In the genomic region with DNA sequence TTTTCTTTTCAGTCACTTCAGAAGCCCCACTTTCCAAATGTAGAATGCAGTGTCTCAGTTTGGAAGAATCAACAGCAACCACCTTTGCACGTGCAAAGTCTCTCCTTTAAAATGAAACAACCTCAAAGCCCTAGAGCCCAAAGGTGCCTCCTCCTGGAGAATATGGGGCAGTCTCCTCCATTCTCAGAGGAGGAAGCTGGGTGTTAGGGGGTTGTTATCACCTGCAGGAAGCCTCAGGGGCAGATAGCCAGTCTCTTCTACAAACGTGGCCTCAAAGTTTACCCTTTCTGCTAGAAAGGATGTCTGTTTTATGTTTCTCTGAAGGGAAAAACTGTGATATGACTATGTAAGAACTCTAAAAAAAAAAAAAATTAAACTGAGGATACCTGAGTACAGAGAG, we compare ENCODE assay signal across 14 mouse cellular contexts.
DNase-seq lines count a peak whose midpoint lies in the region; ATAC-seq and TF ChIP-seq lines count a peak whose summit lies in the region.
"Had no signal": no experiment of that assay in that cellular context is flagged by ENCODE, and none has a peak within 500 bp of the region (broad histone marks: within the 10 kb centered on the region; RNA-seq: fewer than 3 reads in every experiment).

No protein-coding gene starts in this region.

- H3K4me2 ChIP-seq in embryonic facial prominence, embryonic 13.5 days: no peak overlapping the region
- no peak overlapping the region for H3K4me2 ChIP-seq in midbrain, embryonic 15.5 days
- H3K4me2 ChIP-seq: forebrain, embryonic 13.5 days; hindbrain, embryonic 14.5 days had no signal

- TF ChIP-seq CTCF in thymus, adult 2 months (IDR thresholded peaks at IDR 0.05; ENCODE audit: borderline replicate concordance, control insufficient read depth, extremely low read depth, insufficient read depth, low read length, poor library complexity): no peak

- H3K4me1 ChIP-seq in embryonic facial prominence, embryonic 13.5 days: peaks cover 38% of the 10 kb centered on the region
- H3K4me1 ChIP-seq in embryonic facial prominence, embryonic 10.5 days: peaks cover 41% of the 10 kb centered on the region
- peaks cover 28% of the 10 kb centered on the region for H3K4me1 ChIP-seq in thymus, adult 2 months (replicated peaks; ENCODE audit: control insufficient read depth, insufficient read depth, low read length)
- peaks cover 22% of the 10 kb centered on the region for H3K4me1 ChIP-seq in midbrain, embryonic 15.5 days

- ATAC-seq in embryonic facial prominence, embryonic 13.5 days (ENCODE audit: insufficient number of reproducible peaks, insufficient read depth, low FRiP score, low TSS enrichment, low read depth): no peak
- no peak for ATAC-seq in midbrain, embryonic 15.5 days (replicated peaks)
- ATAC-seq: forebrain, embryonic 13.5 days had no signal

- H3K9ac ChIP-seq in embryonic facial prominence, embryonic 13.5 days: no peak overlapping the region
- H3K9ac ChIP-seq in midbrain, embryonic 15.5 days: no peak overlapping the region
- H3K9ac ChIP-seq: forebrain, embryonic 13.5 days; hindbrain, embryonic 14.5 days had no signal

- H3K9me3 ChIP-seq in embryonic facial prominence, embryonic 13.5 days: no peaks in the 10 kb centered on the region
- no peaks in the 10 kb centered on the region for H3K9me3 ChIP-seq in embryonic facial prominence, embryonic 10.5 days
- no peaks in the 10 kb centered on the region for H3K9me3 ChIP-seq in midbrain, embryonic 15.5 days
- H3K9me3 ChIP-seq: forebrain, embryonic 13.5 days had no signal

- H3K4me3 ChIP-seq in embryonic facial prominence, embryonic 13.5 days: no peak overlapping the region
- no peak overlapping the region for H3K4me3 ChIP-seq in embryonic facial prominence, embryonic 10.5 days
- H3K4me3 ChIP-seq in thymus, adult 2 months (ENCODE audit: control insufficient read depth, insufficient read depth, low read length): no peak overlapping the region
- no peak overlapping the region for H3K4me3 ChIP-seq in midbrain, embryonic 15.5 days
- H3K4me3 ChIP-seq: forebrain, embryonic 13.5 days had no signal

- 55% methylated on average over 2 of the region's 2 CpGs for WGBS in embryonic facial prominence, embryonic 13.5 days
- 62% methylated on average over 2 of the region's 2 CpGs for whole genome bisulfite sequencing in embryonic facial prominence, embryonic 10.5 days
- WGBS in thymus, adult 2 months: 1% methylated on average over 2 of the region's 2 CpGs
- 72% methylated on average over 2 of the region's 2 CpGs for WGBS in midbrain, embryonic 15.5 days

- no peaks in the 10 kb centered on the region for H3K36me3 ChIP-seq in embryonic facial prominence, embryonic 13.5 days
- no peaks in the 10 kb centered on the region for H3K36me3 ChIP-seq in embryonic facial prominence, embryonic 10.5 days (replicated peaks)
- H3K36me3 ChIP-seq in thymus, adult 2 months (ENCODE audit: control insufficient read depth, insufficient read depth, low read length): no peaks in the 10 kb centered on the region
- no peaks in the 10 kb centered on the region for H3K36me3 ChIP-seq in midbrain, embryonic 15.5 days (replicated peaks)

- H3K27ac ChIP-seq in embryonic facial prominence, embryonic 13.5 days: 0 out of 2 replicates have a peak overlapping the region, but pooled peaks have one; percentile 44
- H3K27ac ChIP-seq in embryonic facial prominence, embryonic 10.5 days (replicated peaks): no peak overlapping the region
- H3K27ac ChIP-seq in thymus, adult 2 months (ENCODE audit: control insufficient read depth, insufficient read depth, low read length): no peak overlapping the region; the same call in 1 of the 2 replicates
- H3K27ac ChIP-seq in midbrain, embryonic 15.5 days: no peak overlapping the region
- H3K27ac ChIP-seq: forebrain, embryonic 13.5 days; hindbrain, embryonic 14.5 days had no signal

- TF ChIP-seq POLR2A in thymus, adult 2 months (IDR thresholded peaks at IDR 0.05; ENCODE audit: control insufficient read depth, extremely low read depth, insufficient read depth, low read length, poor library complexity): no peak

- no peaks in the 10 kb centered on the region for H3K27me3 ChIP-seq in embryonic facial prominence, embryonic 13.5 days
- no peaks in the 10 kb centered on the region for H3K27me3 ChIP-seq in embryonic facial prominence, embryonic 10.5 days (replicated peaks; ENCODE audit: low read depth, poor library complexity, severe bottlenecking)
- no peaks in the 10 kb centered on the region for H3K27me3 ChIP-seq in thymus, adult 2 months (ENCODE audit: control insufficient read depth, insufficient read depth, low read length)
- H3K27me3 ChIP-seq in midbrain, embryonic 15.5 days (replicated peaks): no peaks in the 10 kb centered on the region
- H3K27me3 ChIP-seq: forebrain, embryonic 13.5 days had no signal

- intact Hi-C loops in left cerebral cortex, postnatal 4 days (cut with DNase I): loop anchor here (10.0 kb wide), 1 partner anchor 124 kb away; no protein-coding TSS in a partner anchor

- no peak for DNase-seq in embryonic facial prominence, embryonic 10.5 days (ENCODE audit: low spot score)
- DNase-seq in heart, postnatal 4 days: peak; percentile 4
- DNase-seq in heart, adult 8-10 months (ENCODE audit: low spot score): no peak
- DNase-seq in thymus, adult 2 months: peak; percentile 53
- no peak for DNase-seq in thymus, postnatal 4 days
- DNase-seq in left cerebral cortex, postnatal 4 days: no peak
- DNase-seq: adrenal gland, postnatal 14 days; cerebellum, adult 8-10 months; kidney, adult 9 months; lung, postnatal 10 days had no signal

Comparison
In these comparisons a context has a peak if more than half of its experiments do, and no peak if none do; other contexts are left out.
1. DNase-seq: peak in heart, postnatal 4 days (single experiment) and thymus, adult 2 months (single experiment); none in embryonic facial prominence, embryonic 10.5 days (single experiment), heart, adult 8-10 months (single experiment), thymus, postnatal 4 days (single experiment) and left cerebral cortex, postnatal 4 days (single experiment).